Mouse (Mus musculus) 3134 (cell line): ENCODE results near the gene Nufip2.
A peak's percentile ranks its signal among the peaks of the same experiment; 100 is the strongest.
"Not testable (repeated sequence)": the region's sequence is repeated elsewhere in the genome, so short reads cannot be mapped to it uniquely, and the experiment has no call there.

Experiments used
- DNase-seq: peaks from one replicate; pipeline ENCODE4 v3.0.0-alpha.2; 2011; ENCODE audit warnings: low spot score; ENCODE audit not compliant: insufficient read length; ENCODE audit errors: extremely low read depth

The Nufip2 gene

DNA sequence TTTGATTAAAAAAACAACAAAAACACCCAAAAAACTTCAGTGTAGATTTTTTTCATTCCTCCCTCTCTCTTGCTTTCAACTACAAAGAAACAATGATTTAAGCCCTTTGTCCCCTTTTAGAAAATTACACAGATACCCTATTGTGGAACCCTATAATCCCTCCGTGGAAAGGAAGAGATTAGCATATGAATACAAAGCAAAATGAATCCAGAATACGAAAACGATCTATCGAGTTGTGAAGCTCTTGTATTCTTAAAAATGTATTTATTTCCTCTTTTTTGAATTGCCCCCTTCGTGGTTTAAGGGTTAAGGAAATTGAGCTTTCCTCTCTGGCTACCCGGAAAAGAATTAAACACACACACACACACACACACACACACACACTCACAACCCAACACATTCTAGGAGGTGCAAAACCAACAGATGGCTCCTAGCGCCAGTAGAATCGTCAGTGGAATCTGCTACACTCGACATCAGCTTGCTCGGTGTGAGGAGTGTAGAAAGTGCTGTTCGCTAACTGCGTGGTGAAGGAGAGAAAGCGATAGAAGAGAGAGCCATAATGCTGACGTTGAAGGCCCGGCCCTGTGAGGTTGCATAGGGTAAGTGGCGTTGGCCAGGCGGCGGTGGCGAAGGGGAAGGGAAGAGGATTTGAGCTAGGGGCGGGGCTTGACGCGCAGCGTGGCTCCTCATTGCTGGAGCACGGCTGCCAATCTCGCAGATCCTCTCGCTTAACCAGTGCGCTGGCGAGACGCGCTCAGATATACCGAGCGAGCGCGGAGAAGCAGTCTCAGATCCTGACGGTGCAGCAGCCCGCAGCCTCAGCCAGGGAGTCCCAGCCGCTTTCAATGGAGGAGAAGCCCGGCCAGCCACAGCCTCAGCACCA lies at the start of gene Nufip2:
Gene Nufip2, plus strand, starts transcription at position 773 of the 883 bp plus-strand sequence.
- DNase-seq, result peak; percentile 98

DNA sequence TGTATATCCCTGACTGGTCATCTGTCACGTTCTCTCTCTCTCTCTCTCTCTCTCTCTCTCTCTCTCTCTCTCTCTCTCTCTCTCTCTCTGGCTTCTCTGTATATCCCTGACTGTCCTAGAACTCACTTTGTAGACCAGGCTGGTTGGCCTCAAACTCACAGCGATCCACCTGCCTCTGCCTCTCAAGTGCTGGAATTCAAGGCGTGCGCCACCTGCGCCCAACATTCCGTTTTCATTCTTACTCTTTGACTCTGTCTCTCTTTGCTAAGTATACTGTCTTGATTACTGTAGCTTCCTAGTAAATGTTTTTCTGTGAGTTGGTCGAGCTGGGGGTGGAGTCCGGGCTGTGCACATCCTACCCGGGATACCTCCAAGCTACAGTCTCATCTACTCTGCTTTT lies 44.6 kb upstream of the Nufip2 start:
- no peak for DNase-seq

DNA sequence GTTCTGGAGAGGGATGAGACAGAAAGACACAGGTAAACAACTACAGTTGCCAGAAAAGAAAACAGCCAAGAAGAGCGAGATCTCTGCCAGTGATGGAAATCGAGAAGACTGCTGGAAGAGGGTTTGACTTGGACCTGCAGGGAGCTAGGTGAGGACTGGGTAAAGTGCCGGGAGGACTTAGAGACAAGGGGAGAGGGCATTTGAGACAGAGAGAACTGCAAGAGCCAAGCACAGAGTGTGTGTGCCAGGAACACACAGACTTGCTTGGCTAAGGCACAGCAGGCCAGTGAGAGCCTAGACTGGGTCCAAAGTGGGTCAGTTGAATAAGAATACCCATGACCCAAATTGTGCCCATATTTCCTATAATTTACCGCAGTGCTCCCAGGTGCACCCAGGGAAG lies 40.5 kb upstream of the Nufip2 start:
- DNase-seq, result no peak

DNA sequence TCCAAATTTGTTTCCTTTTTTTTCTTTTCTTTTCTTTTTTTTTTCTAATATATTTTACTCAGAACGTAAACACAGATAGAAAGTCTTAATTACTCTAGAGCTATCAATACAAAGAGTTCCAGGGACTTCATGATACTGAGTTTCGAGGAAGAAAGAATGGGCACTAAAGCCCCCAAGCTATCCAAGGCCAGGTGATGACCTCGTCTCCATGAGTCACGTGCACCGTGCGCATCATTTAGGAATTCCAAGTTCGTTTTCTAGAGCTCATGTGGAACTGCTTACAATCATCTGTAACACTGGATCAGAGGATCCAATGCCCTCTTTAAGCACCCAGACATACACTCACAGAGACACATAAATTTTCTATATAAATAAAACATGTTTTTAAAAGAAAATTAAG lies 37.1 kb upstream of the Nufip2 start:
- no peak for DNase-seq

DNA sequence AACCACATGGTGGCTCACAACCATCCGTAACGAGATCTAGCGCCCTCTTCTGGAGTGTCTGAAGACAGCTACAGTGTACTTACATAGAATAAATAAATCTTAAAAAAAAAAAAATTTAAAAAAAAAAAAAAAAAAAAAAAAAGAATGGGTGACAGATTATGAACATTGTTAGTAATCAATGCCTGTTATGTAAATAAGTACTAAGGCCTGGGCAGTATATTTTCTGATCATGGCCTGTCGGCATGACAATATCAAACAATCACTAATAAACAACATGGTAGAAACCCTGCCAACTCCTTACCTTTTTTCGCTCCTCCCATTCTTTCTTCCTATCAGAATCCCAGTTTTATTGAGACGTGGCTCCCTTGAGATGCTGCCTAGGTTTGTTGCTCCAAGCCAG lies 33.5 kb upstream of the Nufip2 start:
- no peak for DNase-seq

DNA sequence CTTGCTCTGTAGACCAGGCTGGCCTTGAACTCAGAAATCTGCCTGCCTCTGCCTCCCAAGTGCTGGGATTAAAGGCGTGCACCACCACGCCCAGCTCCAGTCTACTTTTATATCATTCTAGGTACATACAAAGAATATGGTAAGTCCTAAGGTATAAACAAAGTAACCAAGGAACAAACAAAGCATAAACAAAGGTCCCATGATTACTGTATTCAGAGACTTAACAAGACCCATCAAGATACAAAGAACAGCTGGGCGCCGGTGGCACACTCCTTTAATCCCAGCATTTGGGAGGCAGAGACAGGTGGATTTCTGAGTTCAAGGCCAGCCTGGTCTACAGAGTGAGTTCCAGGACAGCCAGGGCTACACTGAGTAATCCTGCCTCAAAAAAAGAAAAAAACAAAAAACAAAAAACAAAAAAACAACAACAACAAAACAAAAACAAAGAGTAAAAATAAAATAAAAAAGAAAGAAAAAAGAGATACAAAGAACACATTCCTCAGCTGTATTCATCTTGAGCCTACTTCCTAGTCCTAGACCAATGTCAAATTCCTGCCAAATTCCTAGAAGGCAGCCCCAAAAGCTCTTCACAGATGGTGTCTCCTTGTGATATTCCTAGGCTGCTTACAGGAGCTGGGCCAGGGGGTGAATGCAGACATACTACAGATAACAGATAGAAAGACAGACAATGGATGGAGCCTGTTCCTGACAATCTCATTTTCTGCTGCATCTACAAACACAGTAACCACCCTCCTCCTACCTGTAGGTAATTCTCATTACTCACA lies 32.4 kb upstream of the Nufip2 start:
- not testable (repeated sequence) for DNase-seq

DNA sequence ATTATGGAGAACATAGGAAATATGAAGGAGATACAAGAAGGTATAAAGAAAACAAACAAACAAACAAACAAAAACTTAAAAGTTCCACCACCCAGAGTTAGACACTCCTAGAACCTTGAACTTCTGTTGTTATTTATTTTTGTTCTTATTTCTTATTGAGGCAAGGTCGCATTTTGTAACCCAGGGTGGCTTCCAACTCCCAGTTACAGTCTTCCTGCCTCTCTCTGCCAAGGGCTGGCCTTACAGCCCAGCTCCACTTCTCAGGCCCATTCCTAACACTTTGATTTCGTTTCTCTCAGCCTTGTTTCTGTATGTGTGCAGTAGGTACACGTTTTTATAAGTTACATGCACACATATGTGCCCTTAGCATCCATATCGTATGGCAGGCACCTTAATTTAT lies 26.0 kb upstream of the Nufip2 start:
- no peak for DNase-seq

DNA sequence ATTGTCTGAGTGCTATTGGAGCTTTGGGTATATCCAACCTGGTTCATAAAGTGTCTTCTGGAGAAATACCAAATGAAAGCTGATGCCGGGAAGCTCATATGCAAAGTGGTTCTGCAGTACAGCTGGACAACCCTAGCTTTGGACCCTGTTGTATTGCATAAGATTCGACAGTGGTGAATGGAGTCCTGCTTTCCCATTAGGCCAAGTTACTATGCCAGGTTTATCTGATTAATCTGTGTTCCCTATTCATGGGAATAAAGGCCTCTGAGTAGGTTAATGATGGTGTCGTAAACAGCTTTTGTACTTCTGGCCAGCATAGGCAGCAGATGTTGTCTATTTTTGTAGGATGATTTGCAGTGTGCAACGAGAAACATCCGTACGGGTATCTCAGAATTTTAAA lies 22.3 kb upstream of the Nufip2 start:
- no peak for DNase-seq

DNA sequence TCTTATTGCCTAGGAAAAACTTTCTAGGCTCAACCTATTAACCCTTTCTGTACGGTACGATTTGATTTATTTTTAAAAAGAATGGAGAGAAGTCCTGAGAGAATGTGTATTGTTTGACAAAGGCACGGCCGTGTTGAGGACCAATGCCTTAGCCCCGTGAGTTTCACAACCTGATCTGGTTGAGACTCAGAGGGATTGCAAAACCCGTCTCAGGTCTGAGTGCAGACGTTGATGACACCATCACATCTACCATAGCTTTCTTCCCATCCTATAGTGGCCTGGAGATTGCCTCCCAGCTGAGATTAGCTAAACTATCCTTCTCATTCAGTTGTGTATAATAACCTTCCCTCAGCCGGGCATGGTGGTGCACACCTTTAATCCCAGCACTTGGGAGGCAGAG lies 21.9 kb upstream of the Nufip2 start:
- no peak for DNase-seq

DNA sequence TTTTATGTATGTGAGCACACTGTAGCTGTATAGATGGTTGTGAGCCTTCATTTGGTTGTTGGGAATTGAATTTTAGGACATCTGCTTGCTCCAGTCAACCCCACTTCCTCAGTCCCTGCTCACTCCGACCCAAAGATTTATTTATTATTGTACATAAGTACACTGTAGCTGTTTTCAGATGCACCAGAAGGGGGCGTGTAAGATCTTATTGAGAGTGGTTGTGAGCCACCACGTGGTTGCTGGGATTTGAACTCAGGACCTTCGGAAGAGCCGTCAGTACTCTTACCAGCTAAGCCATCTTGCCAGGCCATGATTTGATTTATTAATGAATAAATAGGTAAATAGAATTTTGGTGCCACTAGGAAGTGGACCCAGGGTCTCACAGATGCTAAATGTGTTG lies 20.6 kb upstream of the Nufip2 start:
- not testable (repeated sequence) for DNase-seq

DNA sequence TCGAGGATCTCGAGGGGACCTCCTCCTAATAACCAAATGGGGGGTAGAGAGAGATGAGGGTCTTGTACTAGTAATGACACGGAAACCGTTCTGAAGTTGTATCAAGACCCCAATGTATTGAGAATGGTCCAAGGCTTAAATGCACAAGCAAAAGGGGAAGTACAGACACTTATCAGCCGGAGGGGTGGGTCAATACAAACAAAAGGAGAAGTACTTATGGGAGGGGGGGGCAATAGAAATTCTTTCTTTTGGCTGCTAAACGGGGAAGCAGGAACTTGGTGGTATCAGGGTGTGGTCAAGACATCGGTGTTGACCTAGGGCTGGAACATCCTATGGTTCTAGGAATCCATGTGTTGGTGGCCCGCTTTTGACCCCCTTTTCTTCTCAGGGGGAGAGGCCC lies 19.2 kb upstream of the Nufip2 start:
- not testable (repeated sequence) for DNase-seq

DNA sequence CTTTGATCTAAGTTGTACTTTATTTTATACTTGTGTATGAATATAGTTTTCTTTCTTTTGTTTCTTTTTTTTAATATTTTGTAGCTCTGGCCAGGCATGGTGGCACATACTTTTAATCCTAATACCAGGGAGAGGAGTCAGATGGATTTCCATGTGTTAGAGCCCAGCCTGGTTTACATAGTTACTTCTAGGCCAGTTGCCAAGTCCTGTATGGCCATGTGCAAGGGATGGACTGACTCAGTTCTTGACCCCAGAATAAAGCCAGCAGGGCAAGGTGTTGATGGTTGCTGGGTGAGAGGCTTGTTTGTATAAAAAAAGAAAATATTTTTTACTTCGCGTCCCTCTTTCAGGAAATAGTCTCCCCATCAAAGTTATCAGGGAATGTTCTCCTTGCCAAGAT lies 13.2 kb upstream of the Nufip2 start:
- no peak for DNase-seq

DNA sequence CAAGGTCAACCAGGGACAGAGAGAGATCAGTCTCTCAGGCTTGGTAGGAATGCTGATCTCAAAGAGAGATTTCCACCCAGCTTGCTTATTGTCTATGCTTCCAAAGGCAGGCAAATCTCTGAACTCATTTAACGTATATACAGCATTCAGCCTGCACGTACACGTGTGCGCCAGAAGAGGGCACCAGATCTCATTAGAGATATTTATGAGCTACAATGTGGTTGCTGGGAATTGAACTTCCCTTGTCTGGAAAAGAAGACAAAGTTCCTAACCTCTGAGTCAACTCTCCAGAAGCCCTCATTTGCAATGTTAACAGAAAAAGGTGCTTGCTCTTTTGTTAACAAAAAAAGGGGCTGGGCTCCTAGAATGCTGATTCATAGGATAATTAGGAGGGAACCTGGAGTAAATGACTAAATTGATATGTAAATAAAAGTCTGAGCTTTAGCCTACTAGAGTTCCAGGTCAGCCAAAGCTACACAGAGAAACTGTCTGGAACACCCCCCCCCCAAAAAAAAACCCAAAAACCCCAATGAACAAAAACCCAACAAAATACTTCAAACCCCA lies 12.4 kb upstream of the Nufip2 start:
- peak; percentile 19 for DNase-seq

DNA sequence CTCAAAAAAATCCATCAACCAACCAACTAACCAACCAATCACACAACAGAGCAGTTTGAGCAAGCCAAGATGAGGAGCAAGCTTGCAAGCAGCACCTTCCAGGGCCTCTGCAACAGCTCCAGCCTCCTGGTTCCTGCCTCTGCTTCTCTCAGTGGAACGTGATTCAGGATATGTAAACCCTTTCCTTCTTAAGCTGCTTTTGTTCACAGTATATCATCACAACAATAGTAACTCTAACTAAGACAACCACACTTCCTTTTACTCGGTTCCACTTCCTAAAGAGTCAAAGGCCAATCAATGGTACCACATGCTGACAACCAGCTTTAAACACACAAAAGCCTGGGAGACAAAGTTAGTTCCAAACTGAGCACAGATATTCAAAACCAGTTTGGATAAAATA lies 5.9 kb upstream of the Nufip2 start:
- no peak for DNase-seq

DNA sequence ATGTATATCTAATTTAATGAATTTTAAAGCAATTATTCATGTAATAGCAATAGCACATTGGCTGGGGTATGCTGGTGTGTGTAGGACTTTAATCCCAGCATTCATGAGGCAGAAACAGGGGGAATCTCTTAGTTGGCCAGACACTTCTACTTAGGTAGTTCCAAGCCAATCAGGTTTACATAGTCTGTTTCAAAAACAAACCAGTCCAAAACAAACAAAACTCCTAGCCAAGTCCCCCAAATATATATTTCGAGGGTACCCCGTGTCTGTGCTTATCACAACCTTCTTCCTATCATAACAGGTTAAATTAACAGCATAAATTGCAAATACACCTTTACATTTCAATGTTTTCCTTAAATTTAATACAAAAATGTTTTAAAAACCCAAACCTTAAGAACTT lies 1.1 kb upstream of the Nufip2 start:
- no peak for DNase-seq

DNA sequence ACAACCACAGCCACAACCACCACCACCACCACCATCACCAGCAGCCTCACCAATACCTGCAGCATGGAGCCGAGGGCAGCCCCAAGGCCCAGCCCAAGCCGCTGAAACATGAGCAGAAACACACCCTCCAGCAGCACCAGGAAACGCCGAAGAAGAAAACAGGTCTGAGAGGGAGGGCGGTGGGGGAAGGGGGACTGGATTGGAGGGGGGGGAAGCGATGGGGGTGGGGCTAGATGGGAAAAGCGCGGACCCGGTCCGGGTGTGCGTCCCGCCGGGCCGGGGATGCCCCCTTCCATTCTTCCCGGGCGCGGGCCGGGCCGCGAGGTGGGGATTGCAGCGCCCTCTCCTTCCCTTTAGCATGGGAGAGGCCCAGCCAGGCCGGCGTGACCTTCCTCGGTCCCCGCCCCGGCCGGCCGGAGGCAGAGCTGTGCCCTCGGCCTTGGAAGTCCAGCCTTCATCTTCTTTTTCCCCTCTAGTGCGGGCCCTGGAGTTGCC lies 438 bp downstream of the Nufip2 start:
- no peak for DNase-seq

DNA sequence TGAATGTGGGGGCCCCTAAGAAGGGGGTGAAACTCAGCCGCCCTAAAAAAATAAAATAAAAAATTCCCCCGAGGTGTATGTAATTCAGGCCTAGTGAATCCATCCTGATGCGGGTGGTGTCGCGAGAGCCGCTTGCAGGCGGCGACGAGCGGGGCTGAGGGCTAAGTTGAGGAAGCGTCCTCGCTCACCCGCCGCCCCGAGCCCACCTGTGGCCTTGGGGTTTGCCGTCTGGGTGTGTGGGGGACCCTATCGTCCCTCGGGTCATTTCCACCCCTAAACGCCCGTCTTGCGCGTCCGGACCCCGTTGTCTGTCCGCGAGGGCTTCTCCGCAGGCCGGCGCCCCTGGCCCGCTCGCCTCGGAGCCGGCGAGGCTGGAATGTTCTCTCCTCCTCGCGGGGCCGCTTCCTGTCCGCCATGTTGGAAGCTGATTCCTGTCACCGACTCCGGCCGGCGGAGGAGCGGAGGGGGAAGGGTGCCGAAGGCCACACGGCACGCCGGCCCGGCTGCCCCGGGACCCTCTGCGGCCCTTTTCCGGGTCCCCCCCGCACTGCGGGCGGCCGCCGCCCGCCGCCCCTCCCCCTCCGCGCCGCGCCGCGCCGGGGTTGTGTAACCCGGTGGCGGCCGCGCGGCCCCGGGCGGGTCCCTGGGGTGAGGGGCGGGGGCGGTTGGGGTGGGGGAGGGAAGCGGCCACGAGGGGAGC lies 1.0 kb downstream of the Nufip2 start:
- peak; percentile 80 for DNase-seq

DNA sequence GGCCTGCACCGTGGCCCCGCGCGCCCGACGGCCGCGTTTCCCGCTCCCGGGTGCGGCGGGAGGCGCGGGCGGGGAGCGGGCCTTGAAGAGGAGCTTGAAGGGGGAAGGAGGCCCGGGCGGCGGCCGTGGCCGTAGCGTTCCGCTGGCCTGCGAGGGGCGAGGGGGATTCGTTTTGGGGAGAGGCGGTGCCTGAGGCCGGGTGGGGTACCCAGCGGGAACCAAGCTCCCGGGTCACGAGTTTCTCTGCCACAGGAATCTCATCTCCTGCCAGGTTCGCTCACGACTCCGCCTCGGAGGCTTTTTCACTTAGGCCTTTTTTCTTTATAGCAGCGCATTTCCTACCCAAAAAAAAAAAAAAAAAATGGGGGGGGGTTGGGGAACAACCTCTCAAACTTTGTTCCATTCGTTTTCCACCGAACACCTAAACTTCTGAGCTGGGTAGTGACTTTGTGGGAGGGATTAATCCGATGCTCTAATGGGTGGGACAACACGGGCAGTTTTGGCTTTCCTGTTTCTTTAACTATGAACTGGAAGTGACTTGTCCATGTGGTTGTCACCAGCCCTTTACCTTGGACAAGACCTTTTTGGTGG lies 1.7 kb downstream of the Nufip2 start:
- DNase-seq, result peak; percentile 71

DNA sequence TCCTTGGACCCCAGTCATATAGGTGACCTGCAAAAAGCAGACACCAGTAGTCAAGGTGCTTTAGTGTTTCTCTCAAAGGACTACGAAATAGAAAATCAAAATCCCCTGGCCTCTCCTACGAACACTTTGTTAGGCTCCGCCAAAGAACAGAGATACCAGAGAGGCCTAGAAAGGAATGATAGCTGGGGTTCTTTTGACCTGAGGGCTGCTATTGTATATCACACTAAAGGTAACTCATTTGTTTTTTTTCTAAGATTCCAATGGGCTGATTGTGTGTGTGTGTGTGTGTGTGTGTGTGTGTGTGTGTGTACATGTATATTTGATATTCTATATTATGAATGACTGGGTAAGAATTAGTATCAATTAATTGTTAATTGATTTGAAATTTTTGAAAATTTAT lies 7.1 kb downstream of the Nufip2 start:
- DNase-seq, result no peak

DNA sequence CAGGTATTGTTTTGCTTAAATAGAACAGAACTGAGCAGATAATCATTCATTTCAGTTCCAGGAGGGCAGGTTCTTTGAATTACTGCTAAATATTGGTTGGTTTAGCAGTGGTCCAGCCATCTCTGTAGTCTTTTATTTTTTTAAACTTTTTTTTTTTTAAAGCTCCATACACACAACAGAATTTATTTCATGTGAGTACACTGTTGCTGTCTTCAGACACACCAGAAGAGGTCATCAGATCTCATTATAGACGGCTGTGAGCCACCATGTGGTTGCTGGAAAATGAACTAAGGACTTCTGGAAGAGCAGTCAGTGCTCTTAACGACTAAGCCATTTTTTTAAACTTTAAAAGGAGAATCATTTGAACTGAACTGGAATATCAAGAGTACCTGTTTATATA lies 11.3 kb downstream of the Nufip2 start:
- no peak for DNase-seq
